Mouse (Mus musculus): ENCODE measurements at regions not wholly inside any gene's neighbourhood (a gene's known extent, or its start where the extent isn't known, plus 50 kb on each side); places are given as distances from the start of the nearest gene placed in this dataset.
"Not testable (repeated sequence)": the region's sequence is repeated elsewhere in the genome, so short reads cannot be mapped to it uniquely, and the experiment has no call there.

DNA sequence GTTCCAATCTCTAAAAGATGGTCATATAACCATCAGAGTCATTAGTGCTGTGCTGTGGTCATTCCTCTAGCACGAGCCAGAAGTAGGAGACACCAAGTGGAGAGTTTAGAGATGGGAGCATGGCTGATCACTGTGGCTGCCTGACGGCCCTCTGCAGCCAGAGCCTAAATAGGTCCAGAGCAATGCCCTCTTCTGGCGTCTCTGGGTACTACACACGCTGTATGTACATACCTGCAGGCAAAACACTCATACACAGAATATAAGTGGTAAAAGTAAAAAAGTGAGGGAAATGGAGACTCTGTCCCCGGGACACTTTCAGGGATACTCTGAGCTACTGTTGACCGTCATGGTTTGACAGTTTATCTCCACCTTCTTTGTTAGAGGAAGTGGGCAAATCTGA lies 91.4 kb downstream of the Gm21738 start:
- no peak for DNase-seq

DNA sequence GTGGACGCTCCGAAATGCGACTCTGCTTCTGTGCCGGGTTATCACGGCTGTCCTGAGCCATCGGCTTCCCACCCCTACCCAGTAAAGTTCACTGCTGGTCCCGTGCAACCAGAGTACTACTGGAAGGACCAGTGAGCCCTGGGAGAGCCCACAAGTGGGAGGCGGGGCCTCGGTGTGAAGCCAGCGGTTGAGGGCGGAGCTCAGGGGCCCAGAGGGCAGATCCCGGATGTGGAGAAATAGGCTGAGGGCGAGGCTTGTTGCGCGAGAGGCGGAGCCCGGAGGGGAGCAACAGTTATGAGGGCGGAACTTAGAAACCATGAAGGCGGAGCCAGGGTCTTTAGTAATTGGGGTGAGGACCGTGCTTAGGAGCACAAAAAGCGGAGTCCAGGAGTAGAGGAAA lies 107.1 kb downstream of the Gm21738 start:
- DNase-seq: no peak

DNA sequence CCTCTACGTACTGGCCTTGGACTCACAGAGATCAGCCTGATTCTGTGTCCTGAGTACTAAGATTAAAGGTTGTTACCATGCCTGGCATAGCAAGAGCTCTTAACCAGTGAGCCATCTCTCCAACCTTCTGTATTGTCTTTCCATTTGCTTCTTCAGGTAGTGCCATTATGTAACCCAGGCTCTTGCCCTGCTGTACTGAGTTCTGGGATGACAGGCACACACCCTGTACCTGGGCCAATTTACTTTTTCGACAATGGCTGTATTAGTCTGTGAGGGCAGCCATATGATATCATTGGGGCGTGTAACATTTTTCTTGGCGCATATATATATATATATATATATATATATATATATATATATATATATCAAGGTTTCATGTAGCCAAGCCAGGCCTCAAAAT lies 115.9 kb downstream of the Gm21738 start:
- DNase-seq: not testable (repeated sequence)

DNA sequence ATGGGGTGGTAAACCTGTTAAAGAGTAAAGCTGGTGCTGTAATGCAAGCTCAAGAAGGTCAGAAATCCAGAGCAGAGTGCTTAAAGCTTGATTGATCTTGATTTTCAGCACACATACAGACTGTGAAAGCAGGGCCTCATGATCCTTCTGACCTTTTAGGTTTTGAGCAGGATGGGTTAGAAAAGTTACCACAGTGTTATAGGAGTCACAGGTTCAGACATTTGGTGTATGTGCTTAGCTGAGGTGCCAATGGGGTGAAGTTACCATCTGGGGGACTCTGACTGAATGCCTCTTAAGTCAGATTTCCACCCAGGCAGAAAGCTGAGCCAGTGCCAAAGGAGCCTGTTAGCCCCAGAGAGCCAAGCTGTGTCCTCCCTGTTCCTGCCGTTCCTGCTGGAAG lies 139.6 kb downstream of the Gm21738 start:
- no peak for DNase-seq

DNA sequence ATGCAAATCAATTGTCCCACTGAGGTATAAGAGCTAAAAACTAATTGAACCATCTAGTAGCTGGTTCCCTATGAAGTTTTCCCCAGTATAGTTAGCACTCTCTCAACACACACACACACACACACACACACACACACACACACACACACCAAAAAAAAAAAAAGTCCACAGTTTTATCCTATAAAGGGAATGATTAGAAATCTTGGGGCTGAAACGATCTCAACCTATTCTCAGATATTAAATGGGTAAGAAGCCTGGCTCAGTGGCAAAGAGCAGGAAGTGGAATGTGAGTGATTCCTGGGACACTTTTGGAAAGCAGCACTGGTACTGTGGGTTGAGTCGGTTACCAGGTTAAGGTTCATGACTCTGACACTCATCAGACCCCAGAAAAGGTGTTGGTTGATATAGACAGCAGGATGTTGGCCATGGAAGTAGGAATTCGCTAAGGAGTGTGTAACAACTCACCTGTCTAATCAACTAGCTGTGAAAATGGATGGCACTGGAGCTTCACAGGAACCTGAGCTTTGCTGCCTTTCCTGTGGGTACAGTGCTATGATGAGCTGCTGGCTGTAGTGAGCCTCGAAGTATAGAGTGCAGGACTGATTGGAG lies 140.8 kb downstream of the Gm21738 start:
- peak in 1 of 2 experiments; percentile 4 for DNase-seq

Data from thymus, adult 18-20 months (tissue).